Mouse (Mus musculus) embryonic facial prominence, embryonic 10.5 days (tissue): ENCODE data around the gene Baiap2l1. TPM values are rescaled to one million over a fixed set of nuclear protein-coding genes. Genes with fewer than 3 reads are reported as not detected.
A peak's percentile ranks its signal among the peaks of the same experiment; 100 is the strongest.

ENCODE experiments used
- DNase-seq: peaks from one replicate; pipeline ENCODE4 v3.0.0-alpha.2; 2017; ENCODE audit warnings: low spot score
- H3K27ac ChIP-seq: fragments of 300-500 bp; sonication (generic); replicated peaks from 2 replicates; pipeline ENCODE4 v1.5.1; 2016; ENCODE audit warnings: mild to moderate bottlenecking
- H3K27me3 ChIP-seq: fragments of 300-500 bp; sonication (generic); replicated peaks from 2 replicates; pipeline ENCODE4 v1.6.1; 2016; ENCODE audit warnings: low read depth, mild to moderate bottlenecking; ENCODE audit not compliant: poor library complexity, severe bottlenecking
- H3K36me3 ChIP-seq: fragments of 300-500 bp; sonication (generic); replicated peaks from 2 replicates; pipeline ENCODE4 v1.6.1; 2016; ENCODE audit warnings: mild to moderate bottlenecking, moderate library complexity
- H3K4me1 ChIP-seq: fragments of 300-500 bp; sonication (generic); 2 replicates; pipeline ENCODE4 v1.6.1; 2016
- H3K4me3 ChIP-seq: fragments of 300-500 bp; sonication (generic); 2 replicates; pipeline ENCODE4 v1.5.1; 2016; ENCODE audit warnings: mild to moderate bottlenecking, moderate library complexity
- H3K9me3 ChIP-seq: fragments of 300-500 bp; sonication (generic); 2 replicates; pipeline ENCODE4 v1.6.1; 2016; ENCODE audit warnings: mild to moderate bottlenecking
- WGBS: fragments of 180-500 bp; shearing (Covaris S2); methylation state at CpG from one replicate; pipeline ENCODE4 v1.1.7; 2016; 5-methylcytosine and 5-hydroxymethylcytosine counted together
- polyA plus RNA-seq: library from polyadenylated mRNA; unstranded; fragments of >200 nt; fragmentation: Nextera tagmentation; extraction: Ambion mirVana; gene quantifications from 2 replicates; pipeline ENCODE4 v1.2.1, GENCODE M21; 2016

Baiap2l1 gene
- polyA plus RNA-seq, result 5.6 and 6.0 TPM in 2 replicates

DNA sequence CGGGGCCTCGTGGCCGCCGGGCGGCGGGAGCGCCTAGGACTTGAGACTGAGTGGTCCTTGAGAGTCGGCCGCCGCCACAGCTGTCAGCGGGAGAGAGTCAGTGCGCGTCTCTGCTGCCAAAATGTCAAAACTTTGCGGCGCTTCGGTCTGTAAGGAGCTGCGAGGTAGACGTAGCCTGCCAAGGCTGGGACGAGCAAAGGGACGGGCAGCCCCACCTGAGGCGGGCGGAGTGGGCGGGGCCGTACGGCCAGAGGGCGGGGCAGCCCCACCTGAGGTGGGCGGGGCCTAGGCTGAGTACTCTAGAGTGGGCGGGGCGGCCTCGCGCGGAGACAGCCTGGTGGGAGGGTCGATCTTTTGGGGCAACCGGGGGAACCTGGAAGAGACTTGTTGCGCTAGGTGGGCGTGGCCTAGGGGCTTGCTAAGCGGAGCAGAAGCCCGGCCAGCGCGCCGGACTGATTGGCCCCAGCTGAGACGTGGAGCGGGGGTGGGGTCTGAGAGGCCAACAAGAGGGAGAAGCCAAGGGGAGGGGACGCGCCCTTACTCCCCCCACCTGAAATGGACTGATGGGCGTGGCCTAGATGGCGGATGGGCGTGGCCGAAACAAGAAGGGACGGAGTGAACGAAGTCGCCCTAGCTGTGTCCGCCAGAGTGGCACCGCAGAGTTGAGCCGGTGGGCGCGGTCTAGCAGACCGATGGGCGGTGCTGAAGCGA lies at the start of gene Baiap2l1:
Baiap2l1 (minus strand) TSS at position 232 of the 711 bp plus-strand sequence.
- no peaks in the 10 kb centered on the region for H3K36me3 ChIP-seq
- DNase-seq, result peak; percentile 97
- H3K4me1 ChIP-seq, result peaks cover 21% of the 10 kb centered on the region
- H3K27ac ChIP-seq, result peak within 1 kb of the TSS; percentile 81
- H3K9me3 ChIP-seq, result no peaks in the 10 kb centered on the region
- WGBS, result under 1% methylated on average over 60 of the region's 60 CpGs
- peak within 1 kb of the TSS; percentile 75 for H3K4me3 ChIP-seq
- H3K27me3 ChIP-seq, result peaks cover 27% of the 10 kb centered on the region; the same call in 1 of the 2 replicates

DNA sequence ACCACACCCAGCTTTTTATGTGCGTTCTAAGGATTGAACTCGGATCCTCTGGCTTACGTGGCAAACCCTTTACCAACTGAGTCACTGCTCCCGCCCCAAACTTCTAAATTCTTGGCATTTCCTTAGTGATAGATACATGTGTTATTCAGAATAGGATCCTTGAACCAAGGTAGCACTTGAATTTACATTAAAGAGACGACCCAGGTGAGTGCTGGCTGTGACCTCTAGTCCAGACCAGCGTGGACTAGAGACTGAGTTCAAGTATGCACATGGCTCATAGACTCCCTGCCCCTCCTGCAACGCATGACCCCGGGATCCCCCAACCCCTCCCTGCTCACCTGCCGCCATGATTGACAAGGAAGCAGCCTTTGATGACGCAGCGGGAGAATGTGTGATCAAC lies 48.3 kb upstream of the Baiap2l1 start:
- no peak overlapping the region for H3K27ac ChIP-seq
- no peak for DNase-seq
- no peak overlapping the region for H3K4me3 ChIP-seq
- H3K36me3 ChIP-seq, result no peaks in the 10 kb centered on the region
- H3K4me1 ChIP-seq, result peaks cover 7% of the 10 kb centered on the region
- WGBS, result 90% methylated on average over 11 of the region's 11 CpGs
- H3K27me3 ChIP-seq, result no peaks in the 10 kb centered on the region
- no peaks in the 10 kb centered on the region for H3K9me3 ChIP-seq

GRCm38 (mm10) chr5:144400821-144401220 lies 42.9 kb upstream of the Baiap2l1 start:
- no peak overlapping the region for H3K27ac ChIP-seq
- WGBS, result 55% methylated on average over 5 of the region's 5 CpGs
- H3K9me3 ChIP-seq, result 0 out of 2 replicates have a peak, but pooled peaks cover under 1% of the 10 kb centered on the region
- peaks cover 25% of the 10 kb centered on the region for H3K4me1 ChIP-seq
- no peaks in the 10 kb centered on the region for H3K36me3 ChIP-seq
- H3K4me3 ChIP-seq, result no peak overlapping the region
- DNase-seq, result peak; percentile 29
- H3K27me3 ChIP-seq, result no peaks in the 10 kb centered on the region

- Histone ChIP-seq H3K27me3 (no peaks in the 10 kb centered on the region), H3K36me3 (no peaks in the 10 kb centered on the region), H3K4me3 (no peak overlapping the region), H3K4me1 (peaks cover 25% of the 10 kb centered on the region), H3K9me3 (0 out of 2 replicates have a peak, but pooled peaks cover 2% of the 10 kb centered on the region), H3K27ac (no peak overlapping the region)
- DNase-seq, result no peak
- WGBS, result 41% methylated on average over 5 of the region's 9 CpGs
These were observed 39.7 kb upstream of the Baiap2l1 start for GRCm38 (mm10) chr5:144397566-144397965.

- WGBS, result 92% methylated on average over 2 of the region's 2 CpGs
- DNase-seq, result no peak
- 0 out of 2 replicates have a peak, but pooled peaks cover 2% of the 10 kb centered on the region for H3K9me3 ChIP-seq
- no peak overlapping the region for H3K27ac ChIP-seq
- H3K4me3 ChIP-seq, result no peak overlapping the region
- H3K27me3 ChIP-seq, result no peaks in the 10 kb centered on the region
- 0 out of 2 replicates have a peak, but pooled peaks cover 10% of the 10 kb centered on the region for H3K4me1 ChIP-seq
- no peaks in the 10 kb centered on the region for H3K36me3 ChIP-seq
These were observed 36.2 kb upstream of the Baiap2l1 start for GRCm38 (mm10) chr5:144394142-144394541.

DNA sequence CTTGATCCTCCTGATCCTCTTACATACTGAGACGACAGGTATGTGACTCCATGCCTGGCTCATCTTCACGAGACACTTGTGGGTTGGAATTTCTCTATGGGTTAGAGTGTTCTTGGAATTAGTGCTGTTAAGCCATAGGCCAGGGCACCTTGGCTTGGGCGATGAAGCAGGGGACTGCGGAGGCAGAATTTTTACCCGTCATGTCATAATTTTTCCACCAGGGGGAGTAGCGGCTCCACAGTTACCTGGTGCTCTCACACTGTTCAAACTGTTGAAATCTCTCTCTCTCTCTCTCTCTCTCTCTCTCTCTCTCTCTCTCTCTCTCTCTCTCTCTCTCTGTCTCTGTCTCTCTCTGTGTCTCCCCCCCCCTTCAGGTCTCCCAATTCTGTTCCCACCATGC lies 29.9 kb upstream of the Baiap2l1 start:
- WGBS, result 10% methylated on average over 6 of the region's 6 CpGs
- Histone ChIP-seq H3K27me3 (no peaks in the 10 kb centered on the region), H3K4me3 (no peak overlapping the region), H3K9me3 (peaks cover 4% of the 10 kb centered on the region; the same call in 1 of the 2 replicates), H3K36me3 (no peaks in the 10 kb centered on the region), H3K4me1 (no peaks in the 10 kb centered on the region), H3K27ac (no peak overlapping the region)
- peak; percentile 63 for DNase-seq

GRCm38 (mm10) chr5:144383936-144384335 lies 26.0 kb upstream of the Baiap2l1 start:
- no peaks in the 10 kb centered on the region for H3K36me3 ChIP-seq
- no peak for DNase-seq
- H3K27ac ChIP-seq, result no peak overlapping the region
- H3K27me3 ChIP-seq, result no peaks in the 10 kb centered on the region
- peaks cover 4% of the 10 kb centered on the region; the same call in 1 of the 2 replicates for H3K9me3 ChIP-seq
- H3K4me1 ChIP-seq, result no peaks in the 10 kb centered on the region
- WGBS, result 72% methylated on average over 3 of the region's 3 CpGs
- no peak overlapping the region for H3K4me3 ChIP-seq

GRCm38 (mm10) chr5:144381782-144382181 lies 23.9 kb upstream of the Baiap2l1 start:
- WGBS, result 82% methylated on average over 3 of the region's 3 CpGs
- no peaks in the 10 kb centered on the region for H3K36me3 ChIP-seq
- no peak overlapping the region for H3K4me3 ChIP-seq
- H3K27me3 ChIP-seq, result no peaks in the 10 kb centered on the region
- no peak for DNase-seq
- no peak overlapping the region for H3K27ac ChIP-seq
- peaks cover 4% of the 10 kb centered on the region; the same call in 1 of the 2 replicates for H3K9me3 ChIP-seq
- no peaks in the 10 kb centered on the region for H3K4me1 ChIP-seq

DNA sequence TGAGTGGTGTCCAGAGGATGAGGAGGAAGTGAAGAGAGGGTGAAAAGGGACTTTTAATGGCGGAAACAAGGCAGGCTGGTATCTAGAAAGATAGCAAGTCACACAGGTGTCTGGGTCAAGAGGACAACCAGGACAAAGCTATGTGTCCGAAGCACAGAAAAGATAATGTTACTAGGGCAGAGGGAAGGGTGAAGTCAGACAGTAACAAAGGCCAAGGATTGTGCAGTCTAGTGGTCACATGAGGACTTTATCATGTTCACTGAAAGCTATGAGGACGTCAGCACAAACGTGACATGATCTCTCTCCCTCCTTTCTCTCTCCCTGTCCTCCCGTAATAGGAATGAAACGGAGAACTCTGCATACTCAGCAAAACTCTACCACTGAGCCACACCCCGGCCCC lies 22.8 kb upstream of the Baiap2l1 start:
- no peaks in the 10 kb centered on the region for H3K36me3 ChIP-seq
- H3K4me1 ChIP-seq, result no peaks in the 10 kb centered on the region
- no peak overlapping the region for H3K4me3 ChIP-seq
- DNase-seq, result no peak
- WGBS, result 88% methylated on average over 7 of the region's 7 CpGs
- no peaks in the 10 kb centered on the region for H3K27me3 ChIP-seq
- no peak overlapping the region for H3K27ac ChIP-seq
- peaks cover 4% of the 10 kb centered on the region; the same call in 1 of the 2 replicates for H3K9me3 ChIP-seq

DNA sequence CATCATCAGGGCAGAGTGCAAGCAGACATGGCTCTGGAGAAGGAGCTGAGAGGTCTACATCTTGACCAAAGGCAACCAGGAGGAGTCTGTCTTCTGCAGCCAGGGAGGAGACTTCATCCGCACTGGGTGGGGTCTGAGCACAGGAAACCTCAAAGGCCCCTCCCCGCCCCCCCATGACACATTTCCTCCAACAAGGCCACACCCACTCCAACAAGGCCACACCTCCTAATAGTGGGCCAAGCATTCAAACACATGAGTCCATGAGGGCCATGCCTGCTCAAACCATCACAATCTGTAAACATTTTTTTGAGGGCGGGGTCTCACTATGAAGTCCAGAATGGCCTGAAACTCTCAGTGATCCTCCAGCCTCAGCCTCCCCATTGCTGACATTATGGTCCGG lies 21.5 kb upstream of the Baiap2l1 start:
- Histone ChIP-seq H3K36me3 (no peaks in the 10 kb centered on the region), H3K4me3 (no peak overlapping the region), H3K27me3 (no peaks in the 10 kb centered on the region), H3K9me3 (no peaks in the 10 kb centered on the region; the same call in 1 of the 2 replicates), H3K4me1 (no peaks in the 10 kb centered on the region), H3K27ac (no peak overlapping the region)
- DNase-seq, result no peak
- 90% methylated on average over 4 of the region's 4 CpGs for WGBS

- Histone ChIP-seq H3K9me3 (no peaks in the 10 kb centered on the region; the same call in 1 of the 2 replicates), H3K36me3 (no peaks in the 10 kb centered on the region), H3K4me3 (no peak overlapping the region), H3K27ac (no peak overlapping the region), H3K4me1 (peaks cover 9% of the 10 kb centered on the region), H3K27me3 (no peaks in the 10 kb centered on the region)
- WGBS, result 88% methylated on average over 2 of the region's 2 CpGs
- no peak for DNase-seq
These were observed 15.0 kb upstream of the Baiap2l1 start for GRCm38 (mm10) chr5:144372885-144373284.

DNA sequence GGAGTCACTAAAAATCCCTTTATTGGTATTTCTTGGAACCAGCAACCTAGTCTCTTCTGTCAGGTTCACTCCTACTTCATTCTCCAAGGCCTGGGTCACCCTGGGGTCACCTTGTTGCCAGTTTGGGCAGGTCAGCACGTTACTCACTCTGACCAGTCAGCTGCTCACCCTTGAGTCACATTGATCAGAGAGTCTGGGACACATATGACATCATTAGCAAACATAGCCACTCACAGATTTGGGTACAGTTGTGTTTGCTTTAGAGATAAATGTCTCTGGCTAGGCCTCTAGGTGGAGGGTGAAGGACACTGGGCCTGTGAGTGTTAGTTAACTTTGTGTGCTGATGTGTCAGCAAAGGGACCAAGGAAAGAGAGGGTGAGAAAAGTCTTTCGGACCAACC lies 14.3 kb upstream of the Baiap2l1 start:
- Histone ChIP-seq H3K4me1 (peaks cover 9% of the 10 kb centered on the region), H3K36me3 (no peaks in the 10 kb centered on the region), H3K27me3 (no peaks in the 10 kb centered on the region), H3K4me3 (no peak overlapping the region), H3K9me3 (no peaks in the 10 kb centered on the region; the same call in 1 of the 2 replicates), H3K27ac (no peak overlapping the region)
- WGBS, result 65% methylated on average over 2 of the region's 2 CpGs
- no peak for DNase-seq

DNA sequence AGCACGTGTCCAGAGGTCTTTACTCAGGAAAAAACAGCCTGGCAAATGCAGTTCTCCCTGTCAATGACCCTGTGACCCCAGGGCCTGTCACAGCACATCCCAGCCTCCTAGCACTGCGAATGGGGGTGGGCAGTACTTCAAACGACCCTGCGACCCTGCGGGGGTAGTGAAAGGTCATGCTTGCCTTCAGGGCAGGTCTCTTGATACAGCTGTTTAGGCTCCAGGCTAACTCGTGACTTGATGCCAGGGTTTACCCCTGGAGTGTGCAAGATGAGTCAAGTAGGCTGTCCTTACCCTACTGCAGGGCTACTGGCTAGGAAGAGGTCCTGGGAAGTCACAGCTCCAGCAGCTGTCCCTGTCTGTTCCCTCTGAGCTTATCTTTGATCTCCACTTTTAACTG lies 13.1 kb upstream of the Baiap2l1 start:
- H3K27ac ChIP-seq, result no peak overlapping the region; the same call in 1 of the 2 replicates
- 2% methylated on average over 6 of the region's 6 CpGs for WGBS
- peak; percentile 65 for DNase-seq

More for the DNA sequence above, 13.1 kb upstream of the Baiap2l1 start:
- H3K9me3 ChIP-seq, result no peaks in the 10 kb centered on the region
- no peak overlapping the region for H3K4me3 ChIP-seq
- no peaks in the 10 kb centered on the region for H3K36me3 ChIP-seq
- peaks cover 9% of the 10 kb centered on the region for H3K4me1 ChIP-seq
- H3K27me3 ChIP-seq, result no peaks in the 10 kb centered on the region
